Mouse (Mus musculus) limb, embryonic 10.5 days (tissue): ENCODE data around the gene Slc7a7. TPM values are rescaled to one million over a fixed set of nuclear protein-coding genes. Genes with fewer than 3 reads are reported as not detected.

Experiments
- DNase-seq: peaks from one replicate; pipeline ENCODE4 v3.0.0-alpha.2; 2017; ENCODE audit warnings: low spot score
- H3K27ac ChIP-seq: fragments of 300-500 bp; sonication (generic); 2 replicates; pipeline ENCODE4 v1.5.1; 2016; ENCODE audit warnings: mild to moderate bottlenecking
- H3K27me3 ChIP-seq: fragments of 300-500 bp; sonication (generic); 2 replicates; pipeline ENCODE4 v1.6.1; 2016; ENCODE audit warnings: low read depth, mild to moderate bottlenecking; ENCODE audit not compliant: poor library complexity, severe bottlenecking
- H3K36me3 ChIP-seq: fragments of 300-500 bp; sonication (generic); 2 replicates; pipeline ENCODE4 v1.6.1; 2016; ENCODE audit warnings: mild to moderate bottlenecking, moderate library complexity
- H3K4me1 ChIP-seq: fragments of 300-500 bp; sonication (generic); 2 replicates; pipeline ENCODE4 v1.6.1; 2016
- H3K4me3 ChIP-seq: fragments of 300-500 bp; sonication (generic); 2 replicates; pipeline ENCODE4 v1.5.1; 2016; ENCODE audit warnings: mild to moderate bottlenecking, moderate library complexity
- H3K9me3 ChIP-seq: fragments of 300-500 bp; sonication (generic); replicated peaks from 2 replicates; pipeline ENCODE4 v1.6.1; 2016; ENCODE audit warnings: mild to moderate bottlenecking
- WGBS: fragments of 180-500 bp; shearing (Covaris S2); methylation state at CpG from one replicate; pipeline ENCODE4 v1.1.7; 2016; 5-methylcytosine and 5-hydroxymethylcytosine counted together
- polyA plus RNA-seq: library from polyadenylated mRNA; unstranded; fragments of >200 nt; fragmentation: Nextera tagmentation; extraction: Ambion mirVana; gene quantifications from 2 replicates; pipeline ENCODE4 v1.2.1, GENCODE M21; 2016

The Slc7a7 gene
- polyA plus RNA-seq, 1 experiment from 2014 or later: 3.1 TPM

- Histone ChIP-seq H3K9me3 (no peaks in the 10 kb centered on the region), H3K36me3 (no peaks in the 10 kb centered on the region), H3K27me3 (no peaks in the 10 kb centered on the region), H3K4me3 (no peak overlapping the region), H3K4me1 (no peaks in the 10 kb centered on the region), H3K27ac (no peak overlapping the region)
- WGBS: 62% methylated on average over 7 of the region's 7 CpGs
- DNase-seq: no peak
Measured at GRCm38 (mm10) chr14:54340836-54341235, 76.7 kb downstream of the Slc7a7 start.

- no peak for DNase-seq
- Histone ChIP-seq H3K4me3 (no peak overlapping the region), H3K36me3 (no peaks in the 10 kb centered on the region), H3K9me3 (no peaks in the 10 kb centered on the region), H3K27ac (no peak overlapping the region), H3K4me1 (peaks cover 6% of the 10 kb centered on the region; the same call in 1 of the 2 replicates), H3K27me3 (no peaks in the 10 kb centered on the region)
- 91% methylated on average over 8 of the region's 8 CpGs for WGBS
Measured at GRCm38 (mm10) chr14:54333452-54334189, 84.0 kb downstream of the Slc7a7 start.

DNA sequence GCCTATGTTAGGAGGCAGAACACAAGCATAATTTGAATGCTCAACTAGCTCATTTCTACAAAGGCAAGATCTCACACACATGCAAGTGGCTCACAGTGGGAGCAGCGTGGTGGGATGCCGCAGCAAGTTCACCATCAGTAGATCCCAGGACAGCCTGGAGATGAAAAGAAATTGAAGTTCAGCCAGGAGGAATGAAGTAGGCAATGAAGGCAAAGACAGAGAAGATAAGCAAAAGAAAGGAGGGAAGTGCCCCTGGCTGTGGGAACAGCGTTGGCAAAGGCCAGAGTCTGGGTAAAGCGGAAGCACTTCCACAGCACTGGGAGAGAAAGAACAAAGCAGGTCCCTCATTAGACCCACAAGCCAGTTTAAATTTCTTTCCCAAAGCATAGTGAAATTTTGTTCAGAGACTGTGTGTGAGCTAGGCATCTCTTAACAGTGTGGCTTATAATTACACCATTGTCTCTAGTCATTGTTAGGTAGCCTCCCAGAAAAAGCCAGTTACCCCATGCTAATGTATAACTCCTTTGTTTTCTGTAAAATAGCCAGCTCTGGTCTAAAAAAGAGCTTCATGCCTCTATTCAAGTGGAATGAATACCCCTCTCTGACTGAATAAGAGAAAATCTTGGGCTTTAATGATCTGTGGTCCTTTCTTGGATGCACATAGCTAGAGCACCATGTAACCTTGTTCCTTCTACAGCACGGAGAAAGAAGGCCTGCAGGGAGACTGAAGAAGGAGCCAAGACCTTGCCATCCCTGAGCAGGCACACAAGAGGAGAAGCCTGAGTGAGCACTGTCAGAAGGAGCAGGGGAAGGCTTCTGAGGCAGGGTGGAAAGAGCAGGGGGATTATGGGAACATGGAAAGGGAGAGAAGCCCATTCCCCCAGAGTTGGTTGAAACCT is 85.2 kb downstream of the Slc7a7 start:
- DNase-seq: no peak
- H3K9me3 ChIP-seq: no peaks in the 10 kb centered on the region
- H3K27ac ChIP-seq: no peak overlapping the region
- H3K4me3 ChIP-seq: no peak overlapping the region
- no peaks in the 10 kb centered on the region for H3K27me3 ChIP-seq
- H3K4me1 ChIP-seq: peaks cover 6% of the 10 kb centered on the region; the same call in 1 of the 2 replicates
- no peaks in the 10 kb centered on the region for H3K36me3 ChIP-seq
- 86% methylated on average over 5 of the region's 5 CpGs for WGBS

- 96% methylated on average over 1 of the region's 1 CpGs for WGBS
- H3K27me3 ChIP-seq: no peaks in the 10 kb centered on the region
- H3K27ac ChIP-seq: no peak overlapping the region
- H3K36me3 ChIP-seq: no peaks in the 10 kb centered on the region
- no peaks in the 10 kb centered on the region for H3K9me3 ChIP-seq
- no peak for DNase-seq
- peaks cover 6% of the 10 kb centered on the region; the same call in 1 of the 2 replicates for H3K4me1 ChIP-seq
- no peak overlapping the region for H3K4me3 ChIP-seq
Measured at GRCm38 (mm10) chr14:54331178-54331577, 86.4 kb downstream of the Slc7a7 start.

DNA sequence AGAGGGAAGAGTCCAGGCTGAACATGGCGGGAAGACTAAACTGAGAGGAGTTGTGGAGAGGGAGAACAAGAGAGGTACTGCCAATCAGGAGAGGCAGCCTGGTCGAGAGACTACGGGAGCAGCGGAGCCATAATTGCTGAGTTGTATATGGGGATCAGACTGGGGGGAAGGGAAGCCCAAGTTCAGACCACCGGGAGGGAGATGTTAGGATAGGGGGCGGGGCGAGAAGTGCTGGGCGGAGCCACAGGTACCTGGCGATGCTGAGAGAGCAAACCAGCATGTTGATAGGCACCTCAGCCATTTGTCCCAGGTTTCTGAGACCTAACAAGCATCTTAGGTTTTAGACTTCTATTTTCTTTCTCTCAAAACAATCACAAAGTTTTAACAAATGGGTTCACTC is 88.4 kb downstream of the Slc7a7 start:
- no peak for DNase-seq
- Histone ChIP-seq H3K4me3 (no peak overlapping the region), H3K9me3 (no peaks in the 10 kb centered on the region), H3K36me3 (no peaks in the 10 kb centered on the region), H3K27ac (no peak overlapping the region), H3K27me3 (no peaks in the 10 kb centered on the region), H3K4me1 (peaks cover 6% of the 10 kb centered on the region; the same call in 1 of the 2 replicates)
- 40% methylated on average over 9 of the region's 9 CpGs for WGBS

- 78% methylated on average over 2 of the region's 2 CpGs for WGBS
- Histone ChIP-seq H3K27me3 (no peaks in the 10 kb centered on the region), H3K9me3 (no peaks in the 10 kb centered on the region), H3K36me3 (no peaks in the 10 kb centered on the region), H3K4me3 (no peak overlapping the region), H3K4me1 (peaks cover 6% of the 10 kb centered on the region; the same call in 1 of the 2 replicates), H3K27ac (no peak overlapping the region)
- DNase-seq: no peak
Measured at GRCm38 (mm10) chr14:54328548-54328947, 89.0 kb downstream of the Slc7a7 start.

- H3K27me3 ChIP-seq: no peaks in the 10 kb centered on the region
Measured at GRCm38 (mm10) chr14:54324486-54324885, 93.1 kb downstream of the Slc7a7 start.

GRCm38 (mm10) chr14:54321556-54322376 is 95.8 kb downstream of the Slc7a7 start:
- no peak overlapping the region for H3K4me3 ChIP-seq
- no peaks in the 10 kb centered on the region for H3K4me1 ChIP-seq
- 83% methylated on average over 18 of the region's 18 CpGs for WGBS

More at GRCm38 (mm10) chr14:54324486-54324885, 93.1 kb downstream of the Slc7a7 start:
- Histone ChIP-seq H3K36me3 (no peaks in the 10 kb centered on the region), H3K9me3 (no peaks in the 10 kb centered on the region), H3K4me1 (no peaks in the 10 kb centered on the region), H3K27ac (no peak overlapping the region), H3K4me3 (no peak overlapping the region)
- no peak for DNase-seq
- 78% methylated on average over 5 of the region's 5 CpGs for whole genome bisulfite sequencing

More at GRCm38 (mm10) chr14:54321556-54322376, 95.8 kb downstream of the Slc7a7 start:
- H3K27me3 ChIP-seq: no peaks in the 10 kb centered on the region
- DNase-seq: no peak
- no peak overlapping the region for H3K27ac ChIP-seq
- H3K9me3 ChIP-seq: no peaks in the 10 kb centered on the region
- no peaks in the 10 kb centered on the region for H3K36me3 ChIP-seq

Other genes with a start within 250 kb of the Slc7a7 start
- gene Dad1, start 163.7 kb downstream of the Slc7a7 start, polyA plus RNA-seq: 234 and 239 TPM in 2 replicates
- 32.2 and 37.7 TPM in 2 replicates for gene Abhd4, start 163.6 kb downstream of the Slc7a7 start, polyA plus RNA-seq
- gene Olfr49, start 132.8 kb downstream of the Slc7a7 start, polyA plus RNA-seq: not detected in 2 replicates
- 60.5 and 63.1 TPM in 2 replicates for gene Oxa1l, start 56.9 kb downstream of the Slc7a7 start, polyA plus RNA-seq
- 198 and 219 TPM in 2 replicates for gene Mrpl52, start 9.1 kb upstream of the Slc7a7 start, polyA plus RNA-seq
- 68.3 and 84.7 TPM in 2 replicates for gene Mmp14, start 13.8 kb upstream of the Slc7a7 start, polyA plus RNA-seq
- gene Lrp10, start 46.4 kb upstream of the Slc7a7 start, polyA plus RNA-seq: 23.9 and 24.4 TPM in 2 replicates
- gene Rem2, start 58.3 kb upstream of the Slc7a7 start, polyA plus RNA-seq: 3.6 and 5.3 TPM in 2 replicates
- gene Prmt5, start 99.7 kb upstream of the Slc7a7 start, polyA plus RNA-seq: 131 and 156 TPM in 2 replicates
- 57.5 and 63.0 TPM in 2 replicates for gene Haus4, start 136.8 kb upstream of the Slc7a7 start, polyA plus RNA-seq
- gene Ajuba, start 159.8 kb upstream of the Slc7a7 start, polyA plus RNA-seq: 70.1 and 75.3 TPM in 2 replicates
- 11.1 and 13.5 TPM in 2 replicates for gene 4931414P19Rik, start 188.2 kb upstream of the Slc7a7 start, polyA plus RNA-seq
- gene Psmb5, start 200.2 kb upstream of the Slc7a7 start, polyA plus RNA-seq: 508 and 553 TPM in 2 replicates
- gene Psmb11, start 203.7 kb upstream of the Slc7a7 start, polyA plus RNA-seq: 0.13 and 0.14 TPM in 2 replicates
- not detected in 2 replicates for gene Gm17606, start 223.2 kb upstream of the Slc7a7 start, polyA plus RNA-seq
- 7.1 and 8.1 TPM in 2 replicates for gene Cdh24, start 223.6 kb upstream of the Slc7a7 start, polyA plus RNA-seq